Mouse (Mus musculus): ENCODE measurements at regions not wholly inside any gene's neighbourhood (a gene's known extent, or its start where the extent isn't known, plus 50 kb on each side); places are given as distances from the start of the nearest gene placed in this dataset.

DNA sequence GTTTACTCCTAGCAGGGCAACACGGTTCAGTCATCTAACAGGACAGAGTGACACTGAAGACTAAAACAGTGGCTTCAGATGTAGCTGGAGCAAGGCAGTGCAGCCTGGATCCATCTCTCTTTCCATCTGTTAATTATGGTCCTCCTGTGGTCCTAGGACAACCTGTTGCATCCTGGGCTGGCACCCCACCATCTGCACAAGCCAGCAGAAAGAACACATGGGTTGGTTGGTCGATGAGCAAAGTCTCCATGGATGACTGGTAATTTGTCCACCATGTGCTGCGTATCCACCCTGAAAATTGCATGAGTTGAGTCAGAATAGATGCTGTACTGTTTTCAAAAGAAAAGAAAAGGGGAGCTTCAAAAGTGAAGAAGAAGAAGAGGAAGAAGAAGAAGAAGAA, 138.4 kb upstream of the Tox3 start:
- Histone ChIP-seq H3K36me3 (ENCODE audit: control insufficient read depth, insufficient read depth, low read length) (no peaks in the 10 kb centered on the region), H3K9ac (ENCODE audit: low read length) (no peak overlapping the region), H3K4me1 (ENCODE audit: control insufficient read depth, insufficient read depth, low read length) (0 out of 2 replicates have a peak, but pooled peaks cover 4% of the 10 kb centered on the region), H3K27ac (ENCODE audit: low read depth, low read length) (no peak overlapping the region), H3K4me2 (ENCODE audit: low read depth) (no peak overlapping the region), H3K9me3 (ENCODE audit: control insufficient read depth, low read length) (no peaks in the 10 kb centered on the region), H3K4me3 (ENCODE audit: low read depth, low read length) (no peak overlapping the region), H3K27me3 (ENCODE audit: control insufficient read depth, insufficient read depth, low read length) (no peaks in the 10 kb centered on the region)
- ATAC-seq (ENCODE audit: insufficient read depth, low FRiP score, low TSS enrichment) (no peak), DNase-seq (ENCODE audit: low spot score) (no peak)
- WGBS, result 84% methylated on average over 3 of the region's 3 CpGs

DNA sequence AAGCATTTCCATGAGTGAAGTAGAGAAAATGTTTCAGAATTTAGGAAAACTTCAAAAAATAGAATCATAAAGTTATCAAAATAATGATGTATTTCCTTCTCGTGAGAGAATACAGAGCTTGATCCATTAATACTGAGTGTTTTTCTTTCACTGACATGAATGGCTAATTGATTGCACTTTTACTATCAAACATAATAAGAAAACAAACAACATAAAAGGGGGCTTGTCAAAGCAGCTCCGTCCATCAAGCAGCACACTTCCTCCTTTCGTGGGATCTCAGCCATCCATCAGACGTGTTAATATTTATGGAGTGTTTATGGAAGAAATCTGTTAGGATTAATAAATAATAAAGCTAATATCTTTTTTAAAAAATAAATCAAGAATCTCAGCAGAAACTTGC, 130.0 kb upstream of the Tox3 start:
- Histone ChIP-seq H3K4me3 (ENCODE audit: low read depth, low read length) (no peak overlapping the region), H3K4me2 (ENCODE audit: low read depth) (no peak overlapping the region), H3K27me3 (ENCODE audit: control insufficient read depth, insufficient read depth, low read length) (no peaks in the 10 kb centered on the region), H3K36me3 (ENCODE audit: control insufficient read depth, insufficient read depth, low read length) (no peaks in the 10 kb centered on the region), H3K4me1 (ENCODE audit: control insufficient read depth, insufficient read depth, low read length) (no peaks in the 10 kb centered on the region), H3K9me3 (ENCODE audit: control insufficient read depth, low read length) (no peaks in the 10 kb centered on the region), H3K27ac (ENCODE audit: low read depth, low read length) (no peak overlapping the region), H3K9ac (ENCODE audit: low read length) (no peak overlapping the region)
- no peak for ATAC-seq (ENCODE audit: insufficient read depth, low FRiP score, low TSS enrichment)
- DNase-seq (ENCODE audit: low spot score), result no peak
- WGBS, result 65% methylated on average over 4 of the region's 4 CpGs

DNA sequence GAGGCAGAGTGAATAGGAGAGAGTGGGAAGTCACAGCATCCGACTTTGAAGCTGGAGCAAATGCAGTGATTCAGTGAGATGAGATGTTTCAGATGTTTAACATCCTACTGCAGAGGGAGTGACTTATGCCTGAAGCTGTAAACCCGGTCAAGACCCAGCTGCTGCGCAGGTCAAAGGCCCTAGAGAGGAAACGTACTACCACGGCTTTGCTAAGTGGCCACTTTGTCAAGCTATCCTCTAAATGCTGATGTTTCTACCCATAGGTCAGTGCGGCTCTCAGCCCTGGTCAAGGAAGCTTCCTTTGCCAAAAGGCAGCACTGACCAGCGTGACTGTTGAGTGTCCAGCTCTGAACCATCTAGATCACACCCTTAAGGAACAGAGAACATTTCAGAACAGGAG, 125.9 kb upstream of the Tox3 start:
- Histone ChIP-seq H3K4me3 (ENCODE audit: low read depth, low read length) (no peak overlapping the region), H3K9me3 (ENCODE audit: control insufficient read depth, low read length) (no peaks in the 10 kb centered on the region), H3K36me3 (ENCODE audit: control insufficient read depth, insufficient read depth, low read length) (no peaks in the 10 kb centered on the region), H3K4me1 (ENCODE audit: control insufficient read depth, insufficient read depth, low read length) (no peaks in the 10 kb centered on the region), H3K27ac (ENCODE audit: low read depth, low read length) (no peak overlapping the region), H3K4me2 (ENCODE audit: low read depth) (no peak overlapping the region), H3K27me3 (ENCODE audit: control insufficient read depth, insufficient read depth, low read length) (no peaks in the 10 kb centered on the region), H3K9ac (ENCODE audit: low read length) (no peak overlapping the region)
- 68% methylated on average over 7 of the region's 7 CpGs for WGBS
- no peak for DNase-seq (ENCODE audit: low spot score)
- no peak for ATAC-seq (ENCODE audit: insufficient read depth, low FRiP score, low TSS enrichment)

DNA sequence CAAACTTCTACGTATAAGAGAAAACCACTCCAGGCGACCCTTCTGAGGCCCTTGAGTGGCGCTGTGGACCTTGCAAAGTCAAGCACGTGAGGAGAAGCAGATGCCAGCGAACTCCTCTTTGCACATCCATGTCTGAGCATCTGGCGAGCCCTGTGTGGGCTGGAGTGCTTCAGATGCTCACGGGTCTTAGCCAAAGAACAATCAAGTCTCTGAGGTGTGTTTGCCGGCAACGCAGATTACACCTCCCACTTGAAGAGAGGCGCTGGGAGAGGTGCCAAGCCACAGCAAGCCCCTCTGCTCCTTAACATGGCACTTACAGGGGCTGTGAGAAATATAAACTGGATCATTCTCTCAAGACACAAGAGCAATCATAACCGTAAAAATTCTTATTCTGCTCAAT, 122.7 kb upstream of the Tox3 start:
- no peak for DNase-seq (ENCODE audit: low spot score)
- ATAC-seq (ENCODE audit: insufficient read depth, low FRiP score, low TSS enrichment), result no peak
- 79% methylated on average over 11 of the region's 11 CpGs for WGBS

DNA sequence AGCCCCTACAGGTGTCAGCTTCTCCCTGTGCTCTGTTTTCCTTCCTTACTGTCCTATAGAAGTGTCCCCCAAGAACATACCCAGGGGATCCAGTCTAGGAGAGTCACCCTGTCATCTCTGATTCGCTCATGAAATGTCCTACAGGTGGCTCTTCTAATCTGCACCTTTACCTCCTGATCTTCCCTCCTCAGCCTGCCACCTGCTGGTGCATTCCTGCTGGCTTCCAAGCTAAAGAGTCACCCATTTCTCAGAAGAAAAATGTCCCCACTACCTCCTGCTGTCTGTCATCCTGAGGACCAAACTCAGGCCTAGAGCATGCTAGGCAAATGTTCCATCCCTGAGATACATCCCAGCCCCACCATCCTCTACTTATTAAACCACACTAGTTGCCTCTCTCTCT, 115.6 kb upstream of the Tox3 start:
- no peaks in the 10 kb centered on the region for H3K27me3 ChIP-seq (ENCODE audit: control insufficient read depth, insufficient read depth, low read length)
- no peaks in the 10 kb centered on the region for H3K4me1 ChIP-seq (ENCODE audit: control insufficient read depth, insufficient read depth, low read length)
- H3K36me3 ChIP-seq (ENCODE audit: control insufficient read depth, insufficient read depth, low read length), result no peaks in the 10 kb centered on the region
- ATAC-seq (ENCODE audit: insufficient read depth, low FRiP score, low TSS enrichment) (no peak), DNase-seq (ENCODE audit: low spot score) (no peak)
- H3K9ac ChIP-seq (ENCODE audit: low read length), result no peak overlapping the region
- WGBS, result 62% methylated on average over 1 of the region's 1 CpGs
- H3K4me2 ChIP-seq (ENCODE audit: low read depth), result no peak overlapping the region
- H3K27ac ChIP-seq (ENCODE audit: low read depth, low read length), result no peak overlapping the region
- H3K4me3 ChIP-seq (ENCODE audit: low read depth, low read length), result no peak overlapping the region
- H3K9me3 ChIP-seq (ENCODE audit: control insufficient read depth, low read length), result no peaks in the 10 kb centered on the region

More for the DNA sequence above, 122.7 kb upstream of the Tox3 start:
- Histone ChIP-seq H3K27me3 (ENCODE audit: control insufficient read depth, insufficient read depth, low read length) (no peaks in the 10 kb centered on the region), H3K4me2 (ENCODE audit: low read depth) (no peak overlapping the region), H3K4me1 (ENCODE audit: control insufficient read depth, insufficient read depth, low read length) (no peaks in the 10 kb centered on the region), H3K36me3 (ENCODE audit: control insufficient read depth, insufficient read depth, low read length) (no peaks in the 10 kb centered on the region), H3K9me3 (ENCODE audit: control insufficient read depth, low read length) (no peaks in the 10 kb centered on the region), H3K4me3 (ENCODE audit: low read depth, low read length) (no peak overlapping the region), H3K9ac (ENCODE audit: low read length) (no peak overlapping the region), H3K27ac (ENCODE audit: low read depth, low read length) (no peak overlapping the region)

DNA sequence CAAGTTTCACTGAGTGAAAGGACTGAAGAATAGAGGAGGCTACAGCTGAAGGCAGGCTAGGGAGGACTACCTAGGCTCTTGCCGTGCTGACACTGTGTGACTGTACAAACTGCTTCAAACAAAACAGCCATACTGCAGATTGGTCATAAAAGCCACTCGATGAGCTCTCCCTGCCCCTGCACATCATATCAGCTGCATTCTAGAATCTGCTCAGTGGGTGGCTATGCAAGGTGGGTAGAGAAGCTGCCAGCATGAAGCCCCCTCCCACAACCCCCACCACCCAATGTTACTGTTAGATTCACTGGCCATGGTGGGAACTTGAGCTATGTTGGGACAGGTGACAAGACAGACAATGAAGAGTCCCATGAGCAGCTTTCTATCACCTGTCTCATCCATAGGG, 107.2 kb upstream of the Tox3 start:
- Histone ChIP-seq H3K9ac (ENCODE audit: low read length) (no peak overlapping the region), H3K4me1 (ENCODE audit: control insufficient read depth, insufficient read depth, low read length) (no peaks in the 10 kb centered on the region), H3K27ac (ENCODE audit: low read depth, low read length) (no peak overlapping the region), H3K9me3 (ENCODE audit: control insufficient read depth, low read length) (no peaks in the 10 kb centered on the region), H3K4me3 (ENCODE audit: low read depth, low read length) (no peak overlapping the region), H3K4me2 (ENCODE audit: low read depth) (no peak overlapping the region), H3K36me3 (ENCODE audit: control insufficient read depth, insufficient read depth, low read length) (no peaks in the 10 kb centered on the region), H3K27me3 (ENCODE audit: control insufficient read depth, insufficient read depth, low read length) (no peaks in the 10 kb centered on the region)
- no peak for ATAC-seq (ENCODE audit: insufficient read depth, low FRiP score, low TSS enrichment)
- WGBS, result 89% methylated on average over 2 of the region's 2 CpGs
- DNase-seq (ENCODE audit: low spot score), result no peak

DNA sequence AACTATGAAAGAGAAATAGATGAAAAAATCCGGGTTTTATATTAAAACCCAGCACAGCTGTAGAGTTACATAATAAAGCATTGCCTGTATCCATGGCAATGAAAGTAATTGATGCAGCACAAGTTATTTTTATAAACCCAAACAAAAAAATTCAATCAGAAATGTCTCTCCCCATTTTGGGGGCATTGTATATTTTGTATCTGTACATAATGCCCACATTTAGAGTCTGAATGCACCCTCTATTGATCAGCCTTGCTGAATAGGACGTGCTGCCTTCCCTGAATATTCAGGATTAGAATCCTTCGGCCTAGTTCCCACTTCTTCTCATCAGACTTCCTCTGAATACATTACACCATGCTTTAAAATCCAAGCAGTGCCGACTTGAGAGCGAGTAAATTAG, 106.0 kb upstream of the Tox3 start:
- H3K4me2 ChIP-seq (ENCODE audit: low read depth), result no peak overlapping the region
- no peaks in the 10 kb centered on the region for H3K4me1 ChIP-seq (ENCODE audit: control insufficient read depth, insufficient read depth, low read length)
- no peak overlapping the region for H3K4me3 ChIP-seq (ENCODE audit: low read depth, low read length)
- no peaks in the 10 kb centered on the region for H3K36me3 ChIP-seq (ENCODE audit: control insufficient read depth, insufficient read depth, low read length)
- no peak for DNase-seq (ENCODE audit: low spot score)
- H3K27ac ChIP-seq (ENCODE audit: low read depth, low read length), result no peak overlapping the region
- no peak overlapping the region for H3K9ac ChIP-seq (ENCODE audit: low read length)
- no peak for ATAC-seq (ENCODE audit: insufficient read depth, low FRiP score, low TSS enrichment)
- H3K9me3 ChIP-seq (ENCODE audit: control insufficient read depth, low read length), result no peaks in the 10 kb centered on the region
- no peaks in the 10 kb centered on the region for H3K27me3 ChIP-seq (ENCODE audit: control insufficient read depth, insufficient read depth, low read length)
- 72% methylated on average over 5 of the region's 5 CpGs for whole genome bisulfite sequencing

DNA sequence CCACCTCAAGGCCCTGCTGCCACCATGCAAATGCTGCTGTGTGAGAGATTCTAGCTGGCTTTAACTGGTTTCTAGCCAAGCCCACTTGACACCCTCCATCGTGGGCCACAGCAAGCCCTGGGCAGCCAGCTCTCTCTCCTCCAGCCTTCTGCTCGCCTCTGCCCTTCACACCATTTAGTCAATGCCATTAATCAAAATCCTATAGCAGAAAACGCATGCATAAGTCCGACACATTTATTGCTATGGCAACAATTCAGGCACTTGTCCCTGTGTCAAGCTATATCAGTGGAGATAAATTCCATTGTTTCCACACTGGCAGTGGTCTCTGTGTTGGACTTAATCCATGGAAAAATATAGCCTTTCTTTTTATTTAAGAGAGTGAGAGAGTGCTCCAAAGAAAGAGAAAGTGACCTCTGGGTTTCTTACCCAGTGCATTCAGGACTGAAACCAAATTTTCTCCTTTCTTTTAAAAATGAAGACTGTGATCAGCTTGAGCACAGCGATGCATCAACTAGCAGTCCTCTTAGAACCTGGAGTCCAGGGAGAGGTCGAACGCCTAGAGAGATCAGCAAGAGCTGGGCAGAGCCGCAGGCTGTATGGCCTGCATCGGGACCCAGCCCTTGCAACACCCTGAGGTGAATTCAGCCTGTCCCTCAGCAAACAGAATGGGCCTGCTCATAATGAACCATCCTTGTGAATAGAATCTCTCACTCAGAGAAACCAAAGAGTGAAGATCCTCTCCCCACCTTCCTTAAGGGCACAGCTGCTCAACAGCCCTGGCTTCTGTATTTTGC, 93.1 kb upstream of the Tox3 start:
- H3K27ac ChIP-seq (ENCODE audit: low read depth, low read length), result peak overlapping the region; percentile 68
- 38% methylated on average over 9 of the region's 9 CpGs for WGBS
- H3K4me3 ChIP-seq (ENCODE audit: low read depth, low read length), result no peak overlapping the region
- ATAC-seq (ENCODE audit: insufficient read depth, low FRiP score, low TSS enrichment) (peak; percentile 58; the same call in 1 of the 2 replicates), DNase-seq (ENCODE audit: low spot score) (peak; percentile 67)
- H3K4me2 ChIP-seq (ENCODE audit: low read depth), result no peak overlapping the region
- no peaks in the 10 kb centered on the region for H3K36me3 ChIP-seq (ENCODE audit: control insufficient read depth, insufficient read depth, low read length)
- H3K9ac ChIP-seq (ENCODE audit: low read length), result no peak overlapping the region
- no peaks in the 10 kb centered on the region for H3K9me3 ChIP-seq (ENCODE audit: control insufficient read depth, low read length)
- peaks cover 2% of the 10 kb centered on the region; the same call in 1 of the 2 replicates for H3K4me1 ChIP-seq (ENCODE audit: control insufficient read depth, insufficient read depth, low read length)
- H3K27me3 ChIP-seq (ENCODE audit: control insufficient read depth, insufficient read depth, low read length), result no peaks in the 10 kb centered on the region

DNA sequence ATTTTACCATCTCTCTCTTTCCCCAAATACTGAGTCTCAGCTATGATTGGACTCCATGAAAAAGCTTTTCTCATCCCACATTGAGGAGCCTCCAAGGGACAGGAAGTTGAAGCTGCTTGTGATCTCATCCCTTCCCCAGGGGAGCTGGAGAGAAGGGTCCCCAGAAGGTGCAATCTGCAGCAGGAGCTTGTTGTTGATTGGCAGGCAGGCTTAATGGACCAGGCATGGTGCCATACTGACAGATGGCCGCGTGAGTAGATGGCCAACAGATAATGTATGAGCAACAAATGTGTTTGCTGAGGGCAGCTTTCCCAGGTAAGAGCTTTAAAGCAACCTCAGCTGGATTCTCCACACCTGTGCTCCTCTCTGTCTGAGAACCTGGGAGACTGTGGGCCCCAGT, 65.9 kb upstream of the Tox3 start:
- no peak overlapping the region for H3K4me3 ChIP-seq (ENCODE audit: low read depth, low read length)
- H3K27ac ChIP-seq (ENCODE audit: low read depth, low read length), result no peak overlapping the region
- no peaks in the 10 kb centered on the region for H3K4me1 ChIP-seq (ENCODE audit: control insufficient read depth, insufficient read depth, low read length)
- no peak for ATAC-seq (ENCODE audit: insufficient read depth, low FRiP score, low TSS enrichment)
- no peaks in the 10 kb centered on the region for H3K9me3 ChIP-seq (ENCODE audit: control insufficient read depth, low read length)
- no peak overlapping the region for H3K9ac ChIP-seq (ENCODE audit: low read length)
- H3K27me3 ChIP-seq (ENCODE audit: control insufficient read depth, insufficient read depth, low read length), result no peaks in the 10 kb centered on the region
- H3K36me3 ChIP-seq (ENCODE audit: control insufficient read depth, insufficient read depth, low read length), result no peaks in the 10 kb centered on the region
- DNase-seq (ENCODE audit: low spot score), result no peak
- 77% methylated on average over 2 of the region's 2 CpGs for WGBS
- H3K4me2 ChIP-seq (ENCODE audit: low read depth), result no peak overlapping the region

Measured in neural tube, embryonic 11.5 days (tissue).